Mouse (Mus musculus) heart, embryonic 15.5 days (tissue): ENCODE data around the gene Yes1. TPM values are rescaled to one million over a fixed set of nuclear protein-coding genes. Genes with fewer than 3 reads are reported as not detected.

Experiments
- ATAC-seq: fragments of 200-750 bp; cut with Nextera tagmentation; replicated peaks from 2 replicates; pipeline ENCODE4 v1.8.0; 2017; ENCODE audit warnings: low read depth, moderate TSS enrichment; ENCODE audit not compliant: insufficient number of reproducible peaks, insufficient read depth, low FRiP score
- H3K27ac ChIP-seq: fragments of 300-500 bp; sonication (generic); 2 replicates; pipeline ENCODE4 v1.5.1; 2015; ENCODE audit warnings: mild to moderate bottlenecking, inconsistent platforms
- H3K27me3 ChIP-seq: fragments of 300-500 bp; sonication (generic); 2 replicates; pipeline ENCODE4 v1.6.1; 2015; ENCODE audit warnings: inconsistent platforms
- H3K36me3 ChIP-seq: fragments of 300-500 bp; sonication (generic); 2 replicates; pipeline ENCODE4 v1.6.1; 2015; ENCODE audit warnings: mild to moderate bottlenecking, inconsistent platforms
- H3K4me1 ChIP-seq: fragments of 300-500 bp; sonication (generic); replicated peaks from 2 replicates; pipeline ENCODE4 v1.6.1; 2015; ENCODE audit warnings: inconsistent platforms
- H3K4me2 ChIP-seq: fragments of 300-500 bp; sonication (generic); 2 replicates; pipeline ENCODE4 v1.6.1; 2015; ENCODE audit warnings: inconsistent platforms, mild to moderate bottlenecking, moderate library complexity
- H3K4me3 ChIP-seq: fragments of 300-500 bp; sonication (generic); 2 replicates; pipeline ENCODE4 v1.5.1; 2015; ENCODE audit warnings: mild to moderate bottlenecking, inconsistent platforms
- H3K9ac ChIP-seq: fragments of 300-500 bp; sonication (generic); 2 replicates; pipeline ENCODE4 v1.6.1; 2015; ENCODE audit warnings: mild to moderate bottlenecking, inconsistent platforms
- H3K9me3 ChIP-seq: fragments of 300-500 bp; sonication (generic); replicated peaks from 2 replicates; pipeline ENCODE4 v1.6.1; 2016; ENCODE audit warnings: inconsistent platforms
- WGBS: fragments of 180-500 bp; shearing (Covaris S2); methylation state at CpG from one replicate; pipeline ENCODE4 v1.1.7; 2015; ENCODE audit warnings: mixed read lengths; 5-methylcytosine and 5-hydroxymethylcytosine counted together
- polyA plus RNA-seq: library from polyadenylated mRNA; unstranded; fragments of >200 nt; fragmentation: Nextera tagmentation; extraction: Ambion mirVana; gene quantifications from 2 replicates; pipeline ENCODE4 v1.2.1, GENCODE M21; 2015

Gene Yes1
- polyA plus RNA-seq, result 22.5 and 23.7 TPM in 2 replicates

DNA sequence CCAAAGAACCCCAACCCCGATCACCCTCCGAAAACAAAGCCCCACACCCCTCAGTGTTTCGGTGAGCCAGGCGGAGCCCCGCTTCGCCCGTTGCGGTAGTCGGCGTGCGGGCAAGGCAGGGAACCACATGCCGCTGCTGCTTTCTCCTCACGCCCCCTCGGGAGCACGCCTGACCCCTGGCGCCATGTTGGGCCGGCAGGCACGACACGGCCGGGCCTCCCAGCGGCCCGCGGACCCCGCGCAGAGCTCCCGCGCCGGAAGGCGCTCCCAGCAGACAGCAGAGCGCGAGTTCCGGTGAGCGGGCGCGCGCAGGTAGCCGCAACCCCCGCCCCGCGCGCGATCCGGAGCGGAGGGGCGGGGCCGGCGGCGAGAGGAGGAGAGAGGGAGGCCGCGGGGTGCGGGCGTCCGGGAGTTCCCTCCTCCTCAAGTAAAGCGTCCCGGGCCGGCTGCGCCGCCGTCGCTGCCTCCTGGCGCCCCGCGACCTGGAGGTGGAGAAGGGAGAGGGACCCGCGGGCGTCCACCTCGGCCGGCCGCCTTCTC is at the start of gene Yes1:
Gene Yes1 (plus strand): TSS at position 371 of the 540 bp plus-strand sequence.
- H3K4me3 ChIP-seq, result peak within 1 kb of the TSS; percentile 93
- H3K4me2 ChIP-seq, result peak within 1 kb of the TSS; percentile 68
- no peaks in the 10 kb centered on the region for H3K27me3 ChIP-seq
- WGBS, result under 1% methylated on average over 42 of the region's 69 CpGs
- peaks cover 18% of the 10 kb centered on the region for H3K4me1 ChIP-seq
- H3K27ac ChIP-seq, result peak within 1 kb of the TSS; percentile 95
- H3K36me3 ChIP-seq, result no peaks in the 10 kb centered on the region
- peak within 1 kb of the TSS; percentile 91 for H3K9ac ChIP-seq
- H3K9me3 ChIP-seq, result no peaks in the 10 kb centered on the region
- peak; percentile 93 for ATAC-seq

DNA sequence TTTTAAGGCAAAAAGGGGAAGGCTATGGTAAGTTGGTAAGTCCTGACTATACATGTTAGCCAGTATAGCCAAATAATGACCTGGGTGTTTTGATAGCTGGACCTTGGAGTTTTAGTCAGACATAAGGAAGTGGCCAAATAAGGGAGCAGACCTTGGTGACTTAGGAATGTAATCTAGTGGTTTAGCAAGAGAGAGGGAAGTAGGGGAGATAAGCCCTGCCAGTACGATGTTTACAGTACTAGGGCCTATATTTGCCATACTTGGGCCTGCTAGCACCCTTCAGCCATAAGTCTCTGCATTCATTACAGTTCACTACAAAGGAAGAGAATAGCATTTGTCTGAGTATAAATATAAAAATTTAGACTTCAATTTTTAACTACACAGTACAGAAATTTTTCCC is 46.3 kb upstream of the Yes1 start:
- ATAC-seq, result no peak
- 10% methylated on average over 1 of the region's 1 CpGs for WGBS
- no peak overlapping the region for H3K4me3 ChIP-seq

DNA sequence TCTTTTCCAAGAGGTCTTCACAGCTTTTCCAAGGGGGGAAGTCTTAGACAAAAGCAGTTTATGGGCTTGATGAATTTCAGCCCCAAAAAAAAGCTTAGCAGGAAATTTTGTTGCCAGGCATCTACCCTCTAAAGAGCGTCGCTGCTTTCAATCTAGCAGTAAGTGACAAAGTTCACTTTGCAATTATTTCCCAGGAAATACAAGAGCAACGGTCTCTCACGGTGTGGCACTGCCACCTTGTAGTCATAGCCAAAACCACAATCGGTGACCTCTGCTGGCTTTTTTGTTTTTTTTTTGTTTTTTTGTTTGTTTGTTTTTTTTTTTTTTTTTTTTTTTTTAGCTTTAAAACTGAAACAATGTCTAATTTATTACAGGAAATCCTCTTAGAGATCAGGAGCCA is 39.2 kb upstream of the Yes1 start:
- no peak for ATAC-seq
- Histone ChIP-seq H3K4me3 (no peak overlapping the region), H3K4me2 (no peak overlapping the region), H3K9me3 (no peaks in the 10 kb centered on the region), H3K27ac (no peak overlapping the region), H3K36me3 (no peaks in the 10 kb centered on the region), H3K4me1 (no peaks in the 10 kb centered on the region), H3K27me3 (no peaks in the 10 kb centered on the region), H3K9ac (no peak overlapping the region)
- 66% methylated on average over 5 of the region's 5 CpGs for WGBS

More for the DNA sequence above, 46.3 kb upstream of the Yes1 start:
- no peaks in the 10 kb centered on the region for H3K27me3 ChIP-seq
- H3K4me1 ChIP-seq, result no peaks in the 10 kb centered on the region
- H3K4me2 ChIP-seq, result no peak overlapping the region
- H3K9me3 ChIP-seq, result no peaks in the 10 kb centered on the region
- no peak overlapping the region for H3K9ac ChIP-seq
- no peaks in the 10 kb centered on the region for H3K36me3 ChIP-seq
- H3K27ac ChIP-seq, result no peak overlapping the region

DNA sequence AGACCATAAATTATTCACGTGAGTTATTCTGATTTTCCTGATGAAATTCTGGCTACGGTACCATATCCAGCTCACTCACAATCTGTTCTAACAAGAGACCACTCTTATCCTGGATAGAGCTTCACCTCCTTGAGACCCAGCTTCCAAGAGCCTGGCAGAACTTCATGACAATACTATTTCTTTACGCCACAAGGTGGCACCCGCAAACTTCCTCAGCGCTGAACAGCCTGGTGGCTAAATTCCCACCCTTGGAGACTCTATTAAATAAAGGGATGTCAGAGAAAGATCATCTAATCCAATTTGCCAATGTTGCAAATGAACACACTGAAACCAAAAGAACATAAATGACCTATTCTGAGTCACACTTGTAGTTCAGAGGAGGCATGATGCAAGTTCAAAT is 22.8 kb upstream of the Yes1 start:
- H3K4me2 ChIP-seq, result no peak overlapping the region
- H3K4me1 ChIP-seq, result no peaks in the 10 kb centered on the region
- H3K9ac ChIP-seq, result no peak overlapping the region
- H3K27ac ChIP-seq, result no peak overlapping the region
- no peak overlapping the region for H3K4me3 ChIP-seq
- H3K9me3 ChIP-seq, result no peaks in the 10 kb centered on the region
- 9% methylated on average over 5 of the region's 5 CpGs for WGBS
- H3K36me3 ChIP-seq, result no peaks in the 10 kb centered on the region
- ATAC-seq, result no peak
- H3K27me3 ChIP-seq, result no peaks in the 10 kb centered on the region

DNA sequence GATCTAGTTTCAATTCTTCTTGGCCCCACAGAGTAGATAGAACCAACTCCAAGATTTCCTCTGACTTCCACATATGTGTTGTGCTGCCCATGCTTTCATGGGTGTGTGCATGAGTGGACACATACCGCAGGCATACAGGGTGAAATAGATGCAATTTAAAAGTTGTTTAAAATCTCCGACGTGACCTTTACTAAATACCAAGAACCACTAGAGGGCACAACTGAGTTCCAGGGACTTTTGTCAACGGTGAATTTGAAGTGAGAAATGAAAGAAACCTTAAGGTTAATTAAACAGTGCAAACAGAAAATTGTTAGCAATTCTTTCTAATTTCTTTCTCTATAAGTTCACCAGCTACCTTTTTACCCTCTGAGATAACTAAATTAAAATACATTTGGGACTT is 17.2 kb upstream of the Yes1 start:
- H3K9me3 ChIP-seq, result no peaks in the 10 kb centered on the region
- H3K4me2 ChIP-seq, result no peak overlapping the region
- H3K4me3 ChIP-seq, result no peak overlapping the region
- no peaks in the 10 kb centered on the region for H3K36me3 ChIP-seq
- no peak overlapping the region for H3K9ac ChIP-seq
- 18% methylated on average over 4 of the region's 4 CpGs for WGBS
- ATAC-seq, result no peak
- no peak overlapping the region for H3K27ac ChIP-seq
- H3K27me3 ChIP-seq, result no peaks in the 10 kb centered on the region
- H3K4me1 ChIP-seq, result no peaks in the 10 kb centered on the region

DNA sequence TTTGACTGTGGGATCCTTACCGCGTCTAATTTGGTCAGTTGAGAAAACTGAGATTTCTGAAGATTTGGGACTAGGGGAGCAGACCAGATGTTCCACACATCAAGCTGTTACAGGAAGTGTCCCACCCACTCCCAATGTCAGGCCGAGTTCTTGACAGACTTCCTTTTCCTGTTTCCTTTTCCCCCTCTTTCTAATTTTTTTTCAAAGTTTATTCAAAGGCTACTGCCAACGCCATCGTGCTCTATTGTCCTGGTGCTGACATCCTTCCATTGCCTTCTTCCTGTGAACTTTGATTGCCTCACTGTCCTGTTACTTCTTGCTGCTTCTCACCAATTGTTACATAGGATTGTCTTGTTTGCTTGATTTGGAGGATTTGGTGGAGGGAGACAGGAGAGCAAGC is 16.6 kb upstream of the Yes1 start:
- no peak overlapping the region for H3K4me2 ChIP-seq
- WGBS, result 54% methylated on average over 5 of the region's 5 CpGs
- H3K27ac ChIP-seq, result peak overlapping the region; percentile 43; the same call in 1 of the 2 replicates
- H3K27me3 ChIP-seq, result no peaks in the 10 kb centered on the region
- no peaks in the 10 kb centered on the region for H3K36me3 ChIP-seq
- ATAC-seq, result no peak
- H3K9ac ChIP-seq, result no peak overlapping the region
- H3K9me3 ChIP-seq, result no peaks in the 10 kb centered on the region
- no peak overlapping the region for H3K4me3 ChIP-seq
- H3K4me1 ChIP-seq, result no peaks in the 10 kb centered on the region

DNA sequence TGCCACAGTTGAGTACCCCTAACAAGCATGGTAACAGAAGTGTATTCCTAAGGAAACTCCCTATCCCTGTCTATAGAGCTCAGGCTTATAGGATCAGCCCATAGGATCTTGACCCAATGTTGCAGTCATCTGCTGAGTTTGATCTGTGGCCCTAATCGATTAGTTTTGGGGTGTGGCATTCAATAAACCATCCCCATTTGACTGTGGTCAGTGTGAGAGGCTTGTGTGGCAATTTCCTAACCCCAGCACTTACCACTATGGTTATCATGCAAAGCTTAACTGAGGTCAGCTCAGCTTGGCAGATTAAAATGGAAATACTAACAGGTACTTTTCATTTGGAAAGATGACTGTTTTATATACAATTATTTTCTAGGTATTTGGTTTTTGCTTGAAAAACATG is 5.1 kb upstream of the Yes1 start:
- H3K36me3 ChIP-seq, result no peaks in the 10 kb centered on the region
- H3K4me1 ChIP-seq, result 0 out of 2 replicates have a peak, but pooled peaks cover 3% of the 10 kb centered on the region
- no peak overlapping the region for H3K9ac ChIP-seq
- no peaks in the 10 kb centered on the region for H3K9me3 ChIP-seq
- no peaks in the 10 kb centered on the region for H3K27me3 ChIP-seq
- H3K27ac ChIP-seq, result no peak overlapping the region
- no peak for ATAC-seq
- H3K4me2 ChIP-seq, result no peak overlapping the region
- H3K4me3 ChIP-seq, result no peak overlapping the region
- WGBS, result 62% methylated on average over 1 of the region's 1 CpGs

DNA sequence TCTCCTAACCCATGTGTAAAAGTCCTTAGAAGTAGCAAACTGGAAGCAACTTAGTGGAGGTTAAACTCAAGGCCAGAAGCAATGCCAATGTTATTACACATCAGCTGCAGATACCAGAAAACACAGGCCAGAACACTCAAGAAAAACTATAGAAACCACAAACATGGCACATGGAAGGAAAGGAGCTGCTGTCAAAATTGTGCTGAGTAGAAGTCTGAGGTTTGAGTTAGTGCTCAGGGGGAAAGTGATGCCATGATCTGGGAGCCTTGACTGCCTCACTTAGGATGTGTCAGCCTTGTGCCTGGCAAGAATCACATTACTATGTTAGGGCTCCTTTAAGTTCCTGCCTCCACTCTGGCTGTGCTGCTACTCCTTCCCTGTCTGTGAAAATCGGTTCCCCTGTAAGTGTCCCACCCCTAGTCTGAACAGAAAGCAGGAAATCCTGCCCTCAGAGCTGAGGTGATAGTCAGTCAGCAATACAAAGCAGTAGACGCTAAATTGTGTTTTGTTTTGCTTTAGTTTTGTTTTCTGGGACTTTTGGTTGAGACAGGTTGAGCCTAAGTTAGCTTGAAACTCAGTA is 3.1 kb upstream of the Yes1 start:
- Histone ChIP-seq H3K27me3 (no peaks in the 10 kb centered on the region), H3K27ac (peak overlapping the region; percentile 64), H3K9me3 (no peaks in the 10 kb centered on the region), H3K36me3 (no peaks in the 10 kb centered on the region), H3K4me3 (no peak overlapping the region), H3K4me1 (peaks cover 3% of the 10 kb centered on the region; the same call in 1 of the 2 replicates), H3K9ac (no peak overlapping the region), H3K4me2 (no peak overlapping the region)
- no peak for ATAC-seq
- WGBS, result 18% methylated on average over 2 of the region's 2 CpGs

DNA sequence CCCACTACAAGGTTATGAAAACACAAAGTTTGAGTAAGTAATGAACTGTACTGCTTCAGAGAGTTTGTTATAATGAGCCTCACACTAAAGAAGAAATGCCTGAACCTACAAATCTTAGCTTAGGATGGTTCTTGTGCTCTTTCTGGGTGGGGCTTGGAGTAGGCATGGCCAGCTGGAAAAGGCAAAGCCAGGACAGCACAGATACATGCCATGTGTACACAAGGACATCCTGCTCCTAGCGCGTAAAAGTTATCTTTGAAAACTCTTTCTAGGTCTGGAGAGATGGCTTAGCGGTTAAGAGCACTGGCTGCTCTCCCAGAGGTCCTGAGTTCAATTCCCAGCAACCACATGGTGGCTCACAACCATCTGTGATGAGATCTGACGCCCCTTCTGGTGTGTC is 2.5 kb upstream of the Yes1 start:
- H3K4me1 ChIP-seq, result peaks cover 3% of the 10 kb centered on the region; the same call in 1 of the 2 replicates
- no peaks in the 10 kb centered on the region for H3K27me3 ChIP-seq
- no peak for ATAC-seq
- H3K36me3 ChIP-seq, result no peaks in the 10 kb centered on the region
- no peak overlapping the region for H3K9ac ChIP-seq
- no peak overlapping the region for H3K4me3 ChIP-seq
- 77% methylated on average over 4 of the region's 4 CpGs for WGBS
- H3K9me3 ChIP-seq, result no peaks in the 10 kb centered on the region
- peak overlapping the region; percentile 64 for H3K27ac ChIP-seq
- no peak overlapping the region for H3K4me2 ChIP-seq

DNA sequence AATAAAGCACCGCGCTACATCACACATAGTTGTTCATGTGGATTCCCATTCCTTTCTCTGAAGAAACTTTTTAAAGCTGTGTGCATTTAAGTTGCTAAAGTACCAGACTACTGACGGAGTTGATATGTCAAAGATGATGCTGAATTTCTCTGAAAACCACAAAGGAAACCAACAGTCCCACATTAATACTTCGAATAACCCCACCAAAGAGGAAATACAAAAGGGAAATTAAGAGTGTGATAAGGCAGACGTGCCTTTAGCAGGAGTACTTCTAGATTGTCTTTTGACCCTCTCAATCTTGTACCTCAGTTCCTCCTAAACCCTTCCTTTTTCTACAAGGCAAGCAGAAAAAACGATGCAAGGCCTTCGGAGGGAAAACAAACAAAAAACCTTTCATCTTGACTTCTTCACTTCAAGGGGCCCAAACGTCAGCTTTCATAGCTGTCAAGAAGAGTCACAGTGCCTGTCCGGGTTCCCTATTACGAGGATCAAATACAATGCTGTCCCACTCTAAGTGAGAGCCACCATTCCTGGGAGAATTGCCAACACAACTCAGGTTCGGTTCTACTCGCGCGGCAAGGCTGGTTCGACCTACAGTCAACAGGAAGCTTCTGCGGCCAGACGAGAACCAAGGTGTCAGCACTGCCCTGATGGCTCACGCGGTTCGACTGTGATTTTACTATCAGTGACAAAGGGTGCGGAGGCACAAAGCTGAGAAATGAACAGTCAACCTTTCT is 739 bp upstream of the Yes1 start:
- Histone ChIP-seq H3K36me3 (no peaks in the 10 kb centered on the region), H3K27me3 (no peaks in the 10 kb centered on the region)
- 15% methylated on average over 21 of the region's 21 CpGs for WGBS

DNA sequence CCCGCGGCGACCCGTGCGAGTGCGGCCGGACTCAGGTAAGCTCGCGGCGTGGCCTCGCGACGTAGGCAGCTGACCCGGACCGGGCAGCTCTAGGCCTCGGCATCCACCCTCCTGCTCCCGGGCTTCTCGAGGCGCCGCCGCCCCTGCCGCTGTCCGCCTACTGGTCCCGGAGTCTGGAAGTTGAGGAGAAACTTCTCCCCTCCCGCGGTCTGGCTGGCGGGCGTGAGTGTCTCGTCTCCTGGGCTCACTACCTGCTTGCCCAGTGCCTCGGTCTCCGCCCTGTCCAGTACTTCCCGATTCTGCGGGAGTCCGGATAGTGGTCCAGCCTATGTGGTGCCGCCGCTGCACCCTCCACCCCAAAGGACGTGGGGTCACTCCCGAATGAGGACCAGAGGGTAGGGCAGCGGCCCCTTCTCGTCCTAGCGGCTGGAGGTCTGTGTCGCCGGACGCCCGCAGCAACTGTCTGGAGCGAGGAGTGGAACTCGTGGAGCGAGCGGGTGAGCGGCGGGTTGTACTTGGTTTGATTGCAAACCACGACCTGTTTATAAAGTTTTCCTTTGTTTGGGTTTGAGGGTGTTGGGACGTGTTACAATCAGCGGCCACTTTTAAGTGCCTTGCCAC is 480 bp downstream of the Yes1 start:
- Histone ChIP-seq H3K9me3 (no peaks in the 10 kb centered on the region), H3K4me1 (peaks cover 18% of the 10 kb centered on the region), H3K27me3 (no peaks in the 10 kb centered on the region), H3K36me3 (no peaks in the 10 kb centered on the region), H3K9ac (peak overlapping the region; percentile 91), H3K4me2 (peak overlapping the region; percentile 68), H3K27ac (peak overlapping the region; percentile 95), H3K4me3 (peak overlapping the region; percentile 93)
- WGBS, result under 1% methylated on average over 47 of the region's 54 CpGs
- ATAC-seq, result peak; percentile 45

More for the DNA sequence above, 739 bp upstream of the Yes1 start:
- peak; percentile 24; the same call in 1 of the 2 replicates for ATAC-seq
- peak overlapping the region; percentile 68 for H3K4me2 ChIP-seq
- peaks cover 15% of the 10 kb centered on the region for H3K4me1 ChIP-seq
- no peaks in the 10 kb centered on the region for H3K9me3 ChIP-seq
- peak overlapping the region; percentile 91 for H3K9ac ChIP-seq
- peak overlapping the region; percentile 95 for H3K27ac ChIP-seq
- H3K4me3 ChIP-seq, result peak overlapping the region; percentile 93
